Mouse (Mus musculus) MEL (cell line): Measurements from ENCODE around the gene Apc2. TPM values are rescaled to one million over a fixed set of nuclear protein-coding genes. Genes with fewer than 3 reads are reported as not detected.

Source experiments
- DNase-seq: peaks from one replicate; pipeline ENCODE4 v3.0.0; 2011; ENCODE audit warnings: low read depth, low spot score
- H3K27ac ChIP-seq: 2 replicates; pipeline ENCODE4 v1.5.1; 2012; ENCODE audit warnings: low read depth, mild to moderate bottlenecking, control low read depth, low read length, moderate library complexity; ENCODE audit not compliant: control insufficient read depth
- H3K27me3 ChIP-seq, 2 experiments: fragments of 150-350 bp in 1 of 2; sonication (generic) in 1 of 2; 2 replicates each; pipeline ENCODE4 v1.6.1; 2012; ENCODE audit warnings: low read length in 2 of 2, mild to moderate bottlenecking in 2 of 2, improper control_type of control experiment in 1 of 2, moderate library complexity in 1 of 2; ENCODE audit not compliant: insufficient read depth in 2 of 2, control insufficient read depth in 1 of 2
- H3K36me3 ChIP-seq, 2 experiments: 2 replicates each; pipeline ENCODE4 v1.6.1; 2012 to 2014; ENCODE audit warnings: low read length in 2 of 2, improper control_type of control experiment in 1 of 2, inconsistent platforms in 1 of 2, mild to moderate bottlenecking in 1 of 2; ENCODE audit not compliant: insufficient read depth in 2 of 2, control insufficient read depth in 1 of 2
- H3K4me1 ChIP-seq, 2 experiments: fragments of 150-350 bp in 1 of 2; sonication (generic) in 1 of 2; 2 replicates each; pipeline ENCODE4 v1.6.1; 2012; ENCODE audit warnings: low read length in 2 of 2, improper control_type of control experiment in 1 of 2, mild to moderate bottlenecking in 1 of 2; ENCODE audit not compliant: insufficient read depth in 2 of 2, control insufficient read depth in 1 of 2
- H3K4me3 ChIP-seq, 2 experiments: fragments of 150-350 bp in 1 of 2; sonication (generic) in 1 of 2; 2 replicates each; pipeline ENCODE4 v1.5.1; 2012; ENCODE audit warnings: low read depth in 2 of 2, low read length in 2 of 2, mild to moderate bottlenecking in 2 of 2, moderate library complexity in 2 of 2, control low read depth in 1 of 2, improper control_type of control experiment in 1 of 2; ENCODE audit not compliant: control insufficient read depth in 1 of 2, insufficient read depth in 1 of 2
- H3K79me2 ChIP-seq: 2 replicates; pipeline ENCODE4 v1.6.1; 2012; ENCODE audit warnings: mild to moderate bottlenecking, low read length, moderate library complexity; ENCODE audit not compliant: control insufficient read depth, poor library complexity, insufficient read depth
- H3K9ac ChIP-seq: 2 replicates; pipeline ENCODE4 v1.6.1; 2012; ENCODE audit warnings: low read depth, mild to moderate bottlenecking, control low read depth, low read length, moderate library complexity; ENCODE audit not compliant: control insufficient read depth, poor library complexity, severe bottlenecking
- H3K9me3 ChIP-seq: fragments of 150-350 bp; sonication (generic); replicated peaks from 2 replicates; pipeline ENCODE4 v1.6.1; 2012; ENCODE audit warnings: mild to moderate bottlenecking, low read length, improper control_type of control experiment, moderate library complexity; ENCODE audit not compliant: insufficient read depth
- CHD1 ChIP-seq: IDR thresholded peaks from 2 replicates; pipeline ENCODE4 v1.6.1; 2012; ENCODE audit warnings: low read depth, mild to moderate bottlenecking, inconsistent platforms, low read length, improper control_type of control experiment
- CTCF ChIP-seq, 3 experiments: IDR thresholded peaks in 2 of 3; conservative IDR thresholded peaks in 1 of 3; 2 replicates each; pipeline ENCODE4 v1.5.1; 2011 to 2012; ENCODE audit warnings: low read length in 3 of 3, low read depth in 2 of 3, mild to moderate bottlenecking in 2 of 3, improper control_type of control experiment in 1 of 3, inconsistent platforms in 1 of 3, mixed read lengths in 1 of 3, moderate library complexity in 1 of 3; ENCODE audit not compliant: control insufficient read depth in 1 of 3, insufficient read depth in 1 of 3, poor library complexity in 1 of 3, severe bottlenecking in 1 of 3
- E2F4 ChIP-seq: IDR thresholded peaks from 2 replicates; pipeline ENCODE4 v1.6.1; 2011; ENCODE audit warnings: low read depth, low read length, improper control_type of control experiment, borderline replicate concordance
- ELF1 ChIP-seq: IDR thresholded peaks from 2 replicates; pipeline ENCODE4 v1.6.1; 2014; ENCODE audit warnings: low read depth, mild to moderate bottlenecking, inconsistent platforms, low read length, improper control_type of control experiment, moderate library complexity
- EP300 ChIP-seq, 2 experiments: IDR thresholded peaks; 2 replicates each; pipeline ENCODE4 v1.6.1; 2011; ENCODE audit warnings: improper control_type of control experiment in 2 of 2, low read length in 2 of 2, low read depth in 1 of 2, mild to moderate bottlenecking in 1 of 2
- GABPA ChIP-seq: IDR thresholded peaks from 2 replicates; pipeline ENCODE4 v1.6.1; 2012; ENCODE audit warnings: low read depth, mild to moderate bottlenecking, inconsistent platforms, low read length, improper control_type of control experiment, moderate library complexity
- GATA1 ChIP-seq: IDR thresholded peaks from 2 replicates; pipeline ENCODE4 v1.6.1; 2011; ENCODE audit warnings: low read depth, low read length, improper control_type of control experiment
- JUND ChIP-seq: IDR thresholded peaks from 2 replicates; pipeline ENCODE4 v1.6.1; 2011; ENCODE audit warnings: low read depth, mild to moderate bottlenecking, improper control_type of control experiment, low read length
- MAX ChIP-seq: IDR thresholded peaks from 2 replicates; pipeline ENCODE4 v1.6.1; 2011; ENCODE audit warnings: low read length, improper control_type of control experiment
- MAZ ChIP-seq: IDR thresholded peaks from 2 replicates; pipeline ENCODE4 v1.6.1; 2012; ENCODE audit warnings: low read depth, mild to moderate bottlenecking, inconsistent platforms, low read length, improper control_type of control experiment
- MEF2A ChIP-seq: IDR thresholded peaks from 2 replicates; pipeline ENCODE4 v1.6.1; 2014; ENCODE audit warnings: low read depth, mild to moderate bottlenecking, inconsistent platforms, low read length, improper control_type of control experiment; ENCODE audit not compliant: poor library complexity, insufficient replicate concordance, severe bottlenecking; ENCODE audit errors: extremely low read depth
- MXI1 ChIP-seq: IDR thresholded peaks from 2 replicates; pipeline ENCODE4 v1.6.1; 2011; ENCODE audit warnings: mild to moderate bottlenecking, low read depth, low read length, improper control_type of control experiment
- MYB ChIP-seq: IDR thresholded peaks from 2 replicates; pipeline ENCODE4 v1.6.1; 2011; ENCODE audit warnings: mild to moderate bottlenecking, low read depth, low read length, improper control_type of control experiment
- MYC ChIP-seq: IDR thresholded peaks from 2 replicates; pipeline ENCODE4 v1.6.1; 2011; ENCODE audit warnings: low read depth, mild to moderate bottlenecking, low read length, improper control_type of control experiment, moderate library complexity
- NELFE ChIP-seq: IDR thresholded peaks from 2 replicates; pipeline ENCODE4 v1.6.1; 2011; ENCODE audit warnings: low read depth, low read length, improper control_type of control experiment
- POLR2A ChIP-seq, 2 experiments: IDR thresholded peaks; 2 replicates each; pipeline ENCODE4 v1.6.1; 2011 to 2012; ENCODE audit warnings: low read length in 2 of 2, mild to moderate bottlenecking in 2 of 2, control low read depth in 1 of 2, improper control_type of control experiment in 1 of 2, low read depth in 1 of 2, moderate library complexity in 1 of 2; ENCODE audit not compliant: control insufficient read depth in 1 of 2, insufficient read depth in 1 of 2, poor library complexity in 1 of 2
- POLR2AphosphoS2 ChIP-seq: IDR thresholded peaks from 2 replicates; pipeline ENCODE4 v1.6.1; 2011; ENCODE audit warnings: low read length, improper control_type of control experiment
- POLR2AphosphoS5 ChIP-seq: IDR thresholded peaks from 2 replicates; pipeline ENCODE4 v1.6.1; 2012; ENCODE audit warnings: low read depth, borderline replicate concordance, mild to moderate bottlenecking, inconsistent platforms, low read length, moderate library complexity, mixed read lengths
- RAD21 ChIP-seq: IDR thresholded peaks from 2 replicates; pipeline ENCODE4 v1.6.1; 2011; ENCODE audit warnings: mild to moderate bottlenecking, low read depth, low read length, improper control_type of control experiment
- RCOR1 ChIP-seq: IDR thresholded peaks from 2 replicates; pipeline ENCODE4 v1.6.1; 2012; ENCODE audit warnings: low read depth, mild to moderate bottlenecking, inconsistent platforms, low read length, improper control_type of control experiment
- SIN3A ChIP-seq: IDR thresholded peaks from 2 replicates; pipeline ENCODE4 v1.6.1; 2012; ENCODE audit warnings: low read length, improper control_type of control experiment, inconsistent platforms
- SMC3 ChIP-seq: IDR thresholded peaks from 2 replicates; pipeline ENCODE4 v1.6.1; 2011; ENCODE audit warnings: low read depth, low read length, improper control_type of control experiment
- TAL1 ChIP-seq: IDR thresholded peaks from 2 replicates; pipeline ENCODE4 v1.6.1; 2012; ENCODE audit warnings: mild to moderate bottlenecking, inconsistent platforms, low read length, moderate library complexity, mixed read lengths
- TBP ChIP-seq: IDR thresholded peaks from 2 replicates; pipeline ENCODE4 v1.8.0; 2011; ENCODE audit warnings: low read depth, low read length, improper control_type of control experiment
- USF1 ChIP-seq: IDR thresholded peaks from 2 replicates; pipeline ENCODE4 v1.6.1; 2014; ENCODE audit warnings: low read depth, mild to moderate bottlenecking, inconsistent platforms, low read length, improper control_type of control experiment, moderate library complexity
- USF2 ChIP-seq, 2 experiments: IDR thresholded peaks; 2 replicates each; pipeline ENCODE4 v1.6.1; 2011 to 2012; ENCODE audit warnings: improper control_type of control experiment in 2 of 2, low read length in 2 of 2, borderline replicate concordance in 1 of 2, inconsistent platforms in 1 of 2, low read depth in 1 of 2, mild to moderate bottlenecking in 1 of 2; ENCODE audit not compliant: insufficient read depth in 1 of 2
- ZC3H11A ChIP-seq: IDR thresholded peaks from 2 replicates; pipeline ENCODE4 v1.6.1; 2012; ENCODE audit warnings: low read depth, mild to moderate bottlenecking, inconsistent platforms, low read length, improper control_type of control experiment
- ZKSCAN1 ChIP-seq: IDR thresholded peaks from 2 replicates; pipeline ENCODE4 v1.6.1; 2012; ENCODE audit warnings: low read depth, mild to moderate bottlenecking, inconsistent platforms, low read length, improper control_type of control experiment, moderate library complexity
- ZNF384 ChIP-seq: IDR thresholded peaks from 2 replicates; pipeline ENCODE4 v1.6.1; 2012; ENCODE audit warnings: low read depth, mild to moderate bottlenecking, inconsistent platforms, low read length, improper control_type of control experiment
- polyA plus RNA-seq, 2 experiments: library from polyadenylated mRNA; stranded (reverse) in 1 of 2; unstranded in 1 of 2; fragments of >175 nt in 1 of 2; fragments of >200 nt in 1 of 2; gene quantifications; 2 replicates each; pipeline versions ENCODE4 v1.2.1 to v1.2.4; 2012; ENCODE audit warnings: low replicate concordance in 2 of 2, low read depth in 1 of 2; ENCODE audit not compliant: insufficient read length in 2 of 2, insufficient read depth in 1 of 2, missing spikeins in 1 of 2
- total RNA-seq: library from RNA; depleted of rRNA; stranded (reverse); fragments of 300-350 nt; gene quantifications from 2 replicates; pipeline ENCODE4 v1.2.3, GENCODE M21; 2012

The Apc2 gene
- total and polyA plus RNA-seq, 3 experiments: 0.58 to 1.2 TPM; not detected in 1

- no peak; the same call in 1 of the 2 replicates for TF ChIP-seq SIN3A
- TF ChIP-seq ZKSCAN1: no peak
- TF ChIP-seq USF2 (IDR thresholded peaks at IDR 0.05; ENCODE audit: borderline replicate concordance in 1 of 2, insufficient read depth in 1 of 2, low read depth in 1 of 2, low read length in 2 of 2): no peak
- no peak for TF ChIP-seq TAL1
- TF ChIP-seq POLR2AphosphoS2: no peak
- TF ChIP-seq CHD1: no peak
- TF ChIP-seq POLR2AphosphoS5: no peak
- TF ChIP-seq ZNF384: no peak
- TF ChIP-seq MXI1: peak; percentile 24; the same call in 1 of the 2 replicates
- no peak for TF ChIP-seq GATA1
- peak; percentile 94 to 97 (median 95) for TF ChIP-seq CTCF (IDR thresholded peaks at IDR 0.05 in 2 of 3, conservative IDR thresholded peaks at IDR 0.05 in 1 of 3; ENCODE audit: control insufficient read depth in 1 of 3, insufficient read depth in 1 of 3, low read depth in 2 of 3, low read length in 3 of 3, poor library complexity in 1 of 3, severe bottlenecking in 1 of 3)
- TF ChIP-seq MEF2A: no peak
- no peak for TF ChIP-seq JUND
- TF ChIP-seq MYC: 0 out of 2 replicates have a peak, but pooled peaks have one; percentile 12
- TF ChIP-seq RAD21: peak; percentile 52
These were observed 54.5 kb downstream of the Apc2 start (continued) for GRCm38 (mm10) chr10:80350292-80350691.

- Histone ChIP-seq H3K4me3 (no peak overlapping the region), H3K27ac (no peak overlapping the region), H3K9me3 (no peaks in the 10 kb centered on the region), H3K79me2 (no peaks in the 10 kb centered on the region; the same call in 1 of the 2 replicates), H3K27me3 (no peaks in the 10 kb centered on the region), H3K4me1 (peaks cover 16 to 23% of the 10 kb centered on the region in 2 experiments), H3K36me3 (peaks cover 0 to 12% of the 10 kb centered on the region in 2 experiments; a peak in 2 of 4 replicates), H3K9ac (no peak overlapping the region)
- peak; percentile 30 for DNase-seq
- TF ChIP-seq USF2 (IDR thresholded peaks at IDR 0.05; ENCODE audit: borderline replicate concordance in 1 of 2, insufficient read depth in 1 of 2, low read depth in 1 of 2, low read length in 2 of 2) (no peak), MAX (no peak), EP300 (IDR thresholded peaks at IDR 0.05; ENCODE audit: low read depth in 1 of 2, low read length in 2 of 2) (no peak), MYB (no peak), E2F4 (no peak)
These were observed 56.1 kb downstream of the Apc2 start for GRCm38 (mm10) chr10:80351896-80352295.

GRCm38 (mm10) chr10:80352727-80353126 is 57.0 kb downstream of the Apc2 start:
- H3K36me3 ChIP-seq: peaks cover 0 to 10% of the 10 kb centered on the region in 2 experiments; a peak in 2 of 4 replicates
- H3K9ac ChIP-seq: peak overlapping the region; percentile 55
- peak; percentile 60 for DNase-seq
- H3K4me3 ChIP-seq: peak overlapping the region; percentile 24 to 37
- peaks cover 14 to 21% of the 10 kb centered on the region in 2 experiments for H3K4me1 ChIP-seq
- H3K27me3 ChIP-seq: no peaks in the 10 kb centered on the region
- H3K79me2 ChIP-seq: no peaks in the 10 kb centered on the region; the same call in 1 of the 2 replicates
- peak overlapping the region; percentile 52 for H3K27ac ChIP-seq
- H3K9me3 ChIP-seq: no peaks in the 10 kb centered on the region
- TF ChIP-seq GATA1 (peak; percentile 65), MEF2A (no peak), MAX (no peak; the same call in 1 of the 2 replicates), TBP (no peak; the same call in 1 of the 2 replicates), POLR2A (IDR thresholded peaks at IDR 0.05; ENCODE audit: control insufficient read depth in 1 of 2, insufficient read depth in 1 of 2, low read depth in 1 of 2, low read length in 2 of 2, poor library complexity in 1 of 2) (peak in 1 of 2 experiments; percentile 39; a peak in 1 of 4 replicates), SMC3 (no peak), ZC3H11A (no peak), MXI1 (0 out of 2 replicates have a peak, but pooled peaks have one; percentile 32), ELF1 (no peak), USF1 (no peak), CHD1 (no peak), RCOR1 (no peak), EP300 (IDR thresholded peaks at IDR 0.05; ENCODE audit: low read depth in 1 of 2, low read length in 2 of 2) (peak; percentile 37 to 57; a peak in 3 of 4 replicates), GABPA (no peak), MYB (no peak), NELFE (peak; percentile 38), ZKSCAN1 (no peak), MAZ (peak; percentile 29; the same call in 1 of the 2 replicates)
